Mouse (Mus musculus) olfactory bulb, adult 2 months (tissue): Measurements from ENCODE around the gene 1700007K13Rik.

Experiments
- CTCF ChIP-seq: fragments of 200-500 bp; IDR thresholded peaks from 2 replicates; pipeline ENCODE4 v1.5.1; 2012; ENCODE audit warnings: low read depth, mild to moderate bottlenecking, low read length, moderate library complexity; ENCODE audit not compliant: insufficient read depth
- POLR2A ChIP-seq: fragments of 200-500 bp; IDR thresholded peaks from 2 replicates; pipeline ENCODE4 v1.6.1; 2012; ENCODE audit warnings: mild to moderate bottlenecking, low read depth, low read length, moderate library complexity; ENCODE audit not compliant: insufficient read depth

GRCm38 (mm10) chr2:28497561-28497960 lies 31.4 kb upstream of the 1700007K13Rik start:
- no peak for TF ChIP-seq CTCF
- TF ChIP-seq POLR2A, result no peak
